Mouse (Mus musculus): Measurements from ENCODE around the gene Caskin1. TPM values are rescaled to one million over a fixed set of nuclear protein-coding genes. Genes with fewer than 3 reads are reported as not detected.
"Not testable (repeated sequence)": the region's sequence is repeated elsewhere in the genome, so short reads cannot be mapped to it uniquely, and the experiment has no call there.

Caskin1 gene
- polyA plus RNA-seq, 1 experiment from 2014 or later = 0.09 TPM

GRCm38 (mm10) chr17:24454756-24455522 is 33.5 kb upstream of the Caskin1 start:
- peak overlapping the region; percentile 99 for H3K27ac ChIP-seq (replicated peaks)
- peak overlapping the region; percentile 90 for H3K4me2 ChIP-seq
- ATAC-seq (ENCODE audit: insufficient read depth) = peak; percentile 96
- H3K36me3 ChIP-seq (replicated peaks) = peaks cover 17% of the 10 kb centered on the region
- peak overlapping the region; percentile 82 for H3K4me3 ChIP-seq (replicated peaks)
- no peaks in the 10 kb centered on the region for H3K9me3 ChIP-seq (replicated peaks)
- H3K27me3 ChIP-seq = no peaks in the 10 kb centered on the region
- H3K4me1 ChIP-seq (replicated peaks) = peaks cover 29% of the 10 kb centered on the region
- under 1% methylated on average over 67 of the region's 67 CpGs for WGBS (ENCODE audit: insufficient replicate concordance)
- peak overlapping the region; percentile 93 for H3K9ac ChIP-seq

- ATAC-seq (ENCODE audit: insufficient read depth); H3K27me3 ChIP-seq; H3K9me3 ChIP-seq (replicated peaks): not testable (repeated sequence)
- Histone ChIP-seq H3K4me2 (peak overlapping the region; percentile 90), H3K9ac (peak overlapping the region; percentile 43), H3K4me1 (replicated peaks) (peaks cover 29% of the 10 kb centered on the region), H3K4me3 (replicated peaks) (peak overlapping the region; percentile 82), H3K36me3 (replicated peaks) (peaks cover 10% of the 10 kb centered on the region), H3K27ac (replicated peaks) (peak overlapping the region; percentile 99)
- 44% methylated on average over 10 of the region's 10 CpGs for WGBS (ENCODE audit: insufficient replicate concordance)
Measured at GRCm38 (mm10) chr17:24455523-24456206, 32.7 kb upstream of the Caskin1 start.

DNA sequence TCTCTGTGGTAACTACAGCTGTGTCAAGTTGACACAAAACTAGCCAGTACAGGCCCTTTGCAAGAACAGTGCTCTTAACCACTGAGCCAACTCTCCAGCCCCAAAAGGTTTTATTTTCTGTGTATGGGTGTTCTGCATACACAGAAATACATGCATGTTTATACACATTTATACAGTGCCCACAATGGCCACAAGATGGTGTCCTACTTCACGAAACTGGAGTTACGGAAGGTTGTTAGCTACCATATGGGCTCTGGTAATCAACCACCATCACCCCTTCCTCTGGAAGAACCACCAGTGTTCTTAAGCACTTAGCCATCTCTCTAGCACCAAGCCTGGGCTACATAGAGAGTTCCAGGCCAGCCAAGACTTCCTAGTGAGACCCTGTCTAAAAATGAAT is 26.8 kb upstream of the Caskin1 start:
- Histone ChIP-seq H3K27me3 (no peaks in the 10 kb centered on the region), H3K4me3 (replicated peaks) (no peak overlapping the region), H3K4me2 (no peak overlapping the region), H3K36me3 (replicated peaks) (no peaks in the 10 kb centered on the region), H3K27ac (replicated peaks) (no peak overlapping the region), H3K4me1 (replicated peaks) (peaks cover 10% of the 10 kb centered on the region), H3K9me3 (replicated peaks) (no peaks in the 10 kb centered on the region), H3K9ac (no peak overlapping the region)
- ATAC-seq (ENCODE audit: insufficient read depth) = peak; percentile 21; the same call in 1 of the 2 replicates
- WGBS (ENCODE audit: insufficient replicate concordance) = 44% methylated on average over 2 of the region's 2 CpGs

GRCm38 (mm10) chr17:24462932-24463331 is 25.5 kb upstream of the Caskin1 start:
- H3K4me1 ChIP-seq (replicated peaks) = peaks cover 11% of the 10 kb centered on the region
- ATAC-seq (ENCODE audit: insufficient read depth) = no peak
- no peak overlapping the region for H3K9ac ChIP-seq
- no peak overlapping the region for H3K27ac ChIP-seq (replicated peaks)
- no peaks in the 10 kb centered on the region for H3K27me3 ChIP-seq
- 63% methylated on average over 1 of the region's 1 CpGs for WGBS (ENCODE audit: insufficient replicate concordance)
- H3K4me2 ChIP-seq = no peak overlapping the region
- H3K4me3 ChIP-seq (replicated peaks) = no peak overlapping the region
- no peaks in the 10 kb centered on the region for H3K9me3 ChIP-seq (replicated peaks)
- no peaks in the 10 kb centered on the region for H3K36me3 ChIP-seq (replicated peaks)

- Histone ChIP-seq H3K9ac (no peak overlapping the region), H3K27ac (replicated peaks) (no peak overlapping the region), H3K4me2 (no peak overlapping the region), H3K4me1 (replicated peaks) (peaks cover 12% of the 10 kb centered on the region), H3K36me3 (replicated peaks) (no peaks in the 10 kb centered on the region), H3K27me3 (no peaks in the 10 kb centered on the region), H3K9me3 (replicated peaks) (no peaks in the 10 kb centered on the region), H3K4me3 (replicated peaks) (no peak overlapping the region)
- 25% methylated on average over 6 of the region's 6 CpGs for WGBS (ENCODE audit: insufficient replicate concordance)
- ATAC-seq (ENCODE audit: insufficient read depth) = 0 out of 2 replicates have a peak, but pooled peaks have one; percentile 15
Measured at GRCm38 (mm10) chr17:24463374-24464133, 24.8 kb upstream of the Caskin1 start.

GRCm38 (mm10) chr17:24468636-24469246 is 19.7 kb upstream of the Caskin1 start:
- H3K4me2 ChIP-seq = no peak overlapping the region
- ATAC-seq (ENCODE audit: insufficient read depth) = no peak
- 87% methylated on average over 5 of the region's 5 CpGs for WGBS (ENCODE audit: insufficient replicate concordance)

GRCm38 (mm10) chr17:24469336-24469909 is 19.0 kb upstream of the Caskin1 start:
- H3K9me3 ChIP-seq (replicated peaks) = no peaks in the 10 kb centered on the region
- H3K27me3 ChIP-seq = no peaks in the 10 kb centered on the region
- H3K36me3 ChIP-seq (replicated peaks) = peaks cover 29% of the 10 kb centered on the region
- H3K9ac ChIP-seq = peak overlapping the region; percentile 96
- 16% methylated on average over 7 of the region's 7 CpGs for WGBS (ENCODE audit: insufficient replicate concordance)
- peak overlapping the region; percentile 97 for H3K27ac ChIP-seq (replicated peaks)
- peak overlapping the region; percentile 95 for H3K4me3 ChIP-seq (replicated peaks)
- peaks cover 44% of the 10 kb centered on the region for H3K4me1 ChIP-seq (replicated peaks)
- no peak for ATAC-seq (ENCODE audit: insufficient read depth)
- peak overlapping the region; percentile 96 for H3K4me2 ChIP-seq

More at GRCm38 (mm10) chr17:24468636-24469246, 19.7 kb upstream of the Caskin1 start:
- Histone ChIP-seq H3K27ac (replicated peaks) (no peak overlapping the region), H3K4me1 (replicated peaks) (peaks cover 42% of the 10 kb centered on the region), H3K27me3 (no peaks in the 10 kb centered on the region), H3K9me3 (replicated peaks) (no peaks in the 10 kb centered on the region), H3K36me3 (replicated peaks) (peaks cover 22% of the 10 kb centered on the region), H3K9ac (no peak overlapping the region), H3K4me3 (replicated peaks) (no peak overlapping the region)

- Histone ChIP-seq H3K27me3 (no peaks in the 10 kb centered on the region), H3K36me3 (replicated peaks) (peaks cover 35% of the 10 kb centered on the region), H3K9ac (peak within 1 kb of the TSS; percentile 96), H3K27ac (replicated peaks) (peak within 1 kb of the TSS; percentile 97), H3K9me3 (replicated peaks) (no peaks in the 10 kb centered on the region), H3K4me3 (replicated peaks) (peak within 1 kb of the TSS; percentile 95), H3K4me2 (peak within 1 kb of the TSS; percentile 96), H3K4me1 (replicated peaks) (peaks cover 44% of the 10 kb centered on the region)
- peak; percentile 98 for ATAC-seq (ENCODE audit: insufficient read depth)
- under 1% methylated on average over 57 of the region's 75 CpGs for WGBS (ENCODE audit: insufficient replicate concordance)
Measured at GRCm38 (mm10) chr17:24469910-24470602, 18.3 kb upstream of the Caskin1 start, which contains the start of the genes E4f1 and Pgp. Gene E4f1, minus strand, starts transcription at chr17:24470313. Gene Pgp, plus strand, starts transcription at chr17:24470392.

GRCm38 (mm10) chr17:24470701-24471527 is 17.5 kb upstream of the Caskin1 start:
- Histone ChIP-seq H3K4me1 (replicated peaks) (peaks cover 44% of the 10 kb centered on the region), H3K27me3 (no peaks in the 10 kb centered on the region), H3K27ac (replicated peaks) (peak overlapping the region; percentile 97), H3K9me3 (replicated peaks) (no peaks in the 10 kb centered on the region), H3K36me3 (replicated peaks) (peaks cover 44% of the 10 kb centered on the region), H3K4me2 (peak overlapping the region; percentile 96), H3K4me3 (replicated peaks) (peak overlapping the region; percentile 95), H3K9ac (peak overlapping the region; percentile 96)
- under 1% methylated on average over 68 of the region's 68 CpGs for WGBS (ENCODE audit: insufficient replicate concordance)
- peak; percentile 35 for ATAC-seq (ENCODE audit: insufficient read depth)
